Comparison of ENCODE assay signal across 23 mouse cellular contexts in genomic region chr1:193149231-193149630, GRCm38 (mm10).
"Had no signal": no experiment of that assay in that cellular context is flagged by ENCODE, and none has a peak within 500 bp of the region (broad histone marks: within the 10 kb centered on the region; RNA-seq: fewer than 3 reads in every experiment).

No protein-coding gene starts in this region.

- H3K9me3 ChIP-seq: hindbrain, embryonic 13.5 days; hindbrain, embryonic 15.5 days; kidney, embryonic 15.5 days; limb, embryonic 13.5 days; limb, embryonic 15.5 days; liver, embryonic 12.5 days had no signal

- H3K4me2 ChIP-seq: heart, embryonic 11.5 days; hindbrain, embryonic 13.5 days; hindbrain, embryonic 15.5 days; kidney, embryonic 15.5 days; limb, embryonic 13.5 days; limb, embryonic 15.5 days; liver, embryonic 12.5 days had no signal

- H3K36me3 ChIP-seq: hindbrain, embryonic 13.5 days; hindbrain, embryonic 15.5 days; kidney, embryonic 15.5 days; limb, embryonic 13.5 days; limb, embryonic 15.5 days; liver, embryonic 12.5 days had no signal

- H3K9ac ChIP-seq: hindbrain, embryonic 13.5 days; hindbrain, embryonic 15.5 days; kidney, embryonic 15.5 days; limb, embryonic 13.5 days; limb, embryonic 15.5 days; liver, embryonic 12.5 days; liver, embryonic 14.5 days had no signal

- DNase-seq: gastrocnemius, postnatal 14 days; gastrocnemius, postnatal 36 days; heart, adult 11 months; heart, adult 2 months; kidney, adult 11 months; kidney, adult 2 months; kidney, adult 9 months; kidney, postnatal 14 days; kidney, postnatal 36 days; layer of hippocampus, adult 9-11 months; layer of hippocampus, postnatal 36 days; left cerebral cortex, postnatal 4 days had no signal

- ATAC-seq: hindbrain, postnatal 0 days; intestine, embryonic 16.5 days; liver, embryonic 12.5 days had no signal

- H3K4me3 ChIP-seq: heart, adult 2 months; hindbrain, embryonic 13.5 days; hindbrain, embryonic 15.5 days; kidney, embryonic 15.5 days; limb, embryonic 13.5 days; limb, embryonic 15.5 days; liver, embryonic 12.5 days had no signal

- H3K27ac ChIP-seq: heart, adult 2 months; hindbrain, embryonic 13.5 days; hindbrain, embryonic 15.5 days; hindbrain, postnatal 0 days; kidney, embryonic 15.5 days; kidney, postnatal 0 days; limb, embryonic 13.5 days; limb, embryonic 15.5 days; liver, embryonic 12.5 days; liver, embryonic 14.5 days had no signal
